Mouse (Mus musculus) embryonic facial prominence, embryonic 15.5 days (tissue): ENCODE results near the gene Cwc25. TPM values are rescaled to one million over a fixed set of nuclear protein-coding genes. Genes with fewer than 3 reads are reported as not detected.
A peak's percentile ranks its signal among the peaks of the same experiment; 100 is the strongest.

Experiments
- ATAC-seq: fragments of 200-750 bp; cut with Nextera tagmentation; 2 replicates; pipeline ENCODE4 v1.8.0; 2017; ENCODE audit warnings: low read depth, moderate TSS enrichment; ENCODE audit not compliant: insufficient number of reproducible peaks, low FRiP score, low TSS enrichment
- H3K27ac ChIP-seq: fragments of 300-500 bp; sonication (generic); replicated peaks from 2 replicates; pipeline ENCODE4 v1.5.1; 2015; ENCODE audit warnings: mild to moderate bottlenecking, inconsistent platforms
- H3K27me3 ChIP-seq: fragments of 300-500 bp; sonication (generic); 2 replicates; pipeline ENCODE4 v1.6.1; 2015; ENCODE audit warnings: inconsistent platforms
- H3K36me3 ChIP-seq: fragments of 300-500 bp; sonication (generic); 2 replicates; pipeline ENCODE4 v1.6.1; 2015; ENCODE audit warnings: mild to moderate bottlenecking, inconsistent platforms
- H3K4me1 ChIP-seq: fragments of 300-500 bp; sonication (generic); 2 replicates; pipeline ENCODE4 v1.6.1; 2015; ENCODE audit warnings: inconsistent platforms
- H3K4me2 ChIP-seq: fragments of 300-500 bp; sonication (generic); replicated peaks from 2 replicates; pipeline ENCODE4 v1.6.1; 2015; ENCODE audit warnings: mild to moderate bottlenecking, inconsistent platforms
- H3K4me3 ChIP-seq: fragments of 300-500 bp; sonication (generic); replicated peaks from 2 replicates; pipeline ENCODE4 v1.5.1; 2015; ENCODE audit warnings: mild to moderate bottlenecking, inconsistent platforms
- H3K9ac ChIP-seq: fragments of 300-500 bp; sonication (generic); 2 replicates; pipeline ENCODE4 v1.6.1; 2015; ENCODE audit warnings: inconsistent platforms
- H3K9me3 ChIP-seq: fragments of 300-500 bp; sonication (generic); replicated peaks from 2 replicates; pipeline ENCODE4 v1.6.1; 2016; ENCODE audit warnings: inconsistent platforms
- WGBS: fragments of 180-500 bp; shearing (Covaris S2); methylation state at CpG from one replicate; pipeline ENCODE4 v1.1.7; 2015; 5-methylcytosine and 5-hydroxymethylcytosine counted together
- polyA plus RNA-seq: library from polyadenylated mRNA; unstranded; fragments of >200 nt; fragmentation: Nextera tagmentation; extraction: Ambion mirVana; gene quantifications from 2 replicates; pipeline ENCODE4 v1.2.1, GENCODE M21; 2015

Cwc25 gene
- polyA plus RNA-seq, result 18.0 and 20.7 TPM in 2 replicates

DNA sequence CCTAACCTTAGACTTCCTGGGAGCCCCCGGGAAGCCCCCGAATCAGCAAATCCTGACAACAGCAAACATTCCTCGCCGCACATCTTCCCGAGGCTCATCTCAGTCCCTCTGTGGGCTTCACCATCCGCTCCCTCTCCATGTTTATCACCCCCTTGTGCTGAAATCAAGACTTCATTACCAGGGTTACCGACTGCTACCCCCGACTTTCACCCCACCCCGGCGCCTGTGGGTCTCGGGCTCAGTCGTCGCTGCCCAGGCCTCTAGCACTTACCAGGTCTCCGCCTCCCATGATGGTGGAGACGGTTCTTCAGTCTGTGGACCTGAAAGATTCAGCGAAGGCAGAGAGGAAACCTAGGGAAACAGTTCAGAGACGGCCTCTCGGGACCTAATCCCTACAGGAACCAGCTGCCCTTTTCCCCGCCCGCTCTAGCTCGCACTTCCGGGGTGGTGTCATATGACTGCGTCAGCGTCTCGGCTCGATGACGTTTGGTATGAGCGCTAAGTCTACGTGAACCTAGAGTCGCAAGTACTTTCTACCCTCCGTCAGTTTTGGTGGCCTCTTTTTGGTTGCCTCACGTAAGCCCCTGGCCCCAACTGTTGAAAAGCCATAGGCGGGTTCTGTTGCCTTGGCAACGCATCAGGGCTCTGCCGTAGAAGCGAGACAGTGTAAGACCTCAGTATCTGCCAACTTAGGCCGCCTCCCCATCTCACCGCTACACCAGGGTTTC lies at the start of gene Cwc25:
TSS of gene Cwc25 (minus strand) at position 403 of the 728 bp plus-strand sequence.
- Histone ChIP-seq H3K27me3 (no peaks in the 10 kb centered on the region), H3K9ac (peak within 1 kb of the TSS; percentile 83), H3K27ac (peak within 1 kb of the TSS; percentile 95), H3K4me2 (peak within 1 kb of the TSS; percentile 68), H3K9me3 (no peaks in the 10 kb centered on the region), H3K36me3 (peaks cover 23% of the 10 kb centered on the region), H3K4me3 (peak within 1 kb of the TSS; percentile 77), H3K4me1 (peaks cover 20% of the 10 kb centered on the region)
- ATAC-seq, result peak; percentile 90
- under 1% methylated on average over 38 of the region's 38 CpGs for WGBS

DNA sequence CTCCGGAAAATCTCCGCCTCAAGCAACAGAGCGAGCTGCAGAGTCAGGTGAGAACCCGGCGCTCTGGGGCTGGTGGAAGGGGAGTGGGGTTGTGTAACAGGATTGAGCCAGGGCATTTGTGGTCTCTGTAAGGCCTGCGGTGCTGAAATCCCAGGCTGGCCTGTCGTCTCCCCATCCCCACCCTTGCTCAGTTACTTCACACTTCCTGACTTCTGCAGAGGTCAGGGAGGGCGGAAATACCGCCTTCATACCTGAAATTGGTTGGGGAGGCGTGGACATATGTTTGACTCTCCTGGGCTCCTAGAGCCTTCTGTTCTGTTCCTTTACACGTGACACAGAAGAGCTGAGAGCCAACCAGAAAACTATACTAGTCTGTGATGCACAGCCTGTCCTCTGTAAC lies 49.4 kb upstream of the Cwc25 start:
- WGBS, result 55% methylated on average over 11 of the region's 11 CpGs
- no peak for ATAC-seq
- no peaks in the 10 kb centered on the region for H3K9me3 ChIP-seq
- H3K27ac ChIP-seq, result peak overlapping the region; percentile 39; the same call in 1 of the 2 replicates
- peaks cover 74% of the 10 kb centered on the region for H3K4me1 ChIP-seq
- H3K9ac ChIP-seq, result no peak overlapping the region
- H3K36me3 ChIP-seq, result peaks cover 25% of the 10 kb centered on the region
- peak overlapping the region; percentile 0; the same call in 1 of the 2 replicates for H3K4me2 ChIP-seq
- H3K27me3 ChIP-seq, result no peaks in the 10 kb centered on the region
- H3K4me3 ChIP-seq, result no peak overlapping the region

DNA sequence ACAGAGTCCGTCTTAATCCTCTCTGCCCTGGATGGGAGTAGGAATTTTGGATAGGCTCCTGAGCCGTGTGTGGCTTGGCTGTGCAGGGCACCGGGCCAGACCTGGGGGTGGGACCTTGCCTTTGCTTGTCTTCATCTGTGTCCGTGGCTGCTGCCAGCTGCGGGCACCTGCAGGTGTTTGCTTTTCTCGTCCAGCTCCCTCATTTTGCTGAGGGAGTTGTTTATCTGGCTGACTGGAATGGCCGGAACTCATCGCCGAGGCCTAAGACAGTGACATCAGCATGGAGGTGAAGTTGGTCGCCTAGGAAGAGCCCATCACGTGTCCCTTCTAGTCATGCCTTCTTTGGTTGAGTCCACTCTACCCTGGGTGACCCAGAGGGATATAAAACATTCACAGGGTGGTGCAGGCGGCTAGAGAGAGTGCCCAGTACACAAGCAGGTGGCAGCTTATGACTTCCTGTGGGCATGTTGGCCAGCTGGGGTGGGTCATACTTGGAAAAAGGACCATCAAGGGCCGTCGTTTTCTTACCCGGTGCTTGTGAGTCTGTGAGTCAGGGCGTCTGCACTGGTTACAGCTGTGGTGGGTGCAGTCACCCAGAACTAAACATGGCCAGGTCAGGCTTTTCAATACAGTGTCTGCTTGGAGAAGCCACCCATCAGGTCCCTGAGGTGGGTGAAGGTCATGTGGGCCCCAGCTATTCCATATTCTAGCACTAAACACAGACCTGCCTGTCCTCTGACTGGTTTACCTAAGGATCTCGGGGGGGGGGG lies 47.6 kb upstream of the Cwc25 start:
- H3K4me3 ChIP-seq, result no peak overlapping the region
- H3K4me1 ChIP-seq, result peaks cover 92% of the 10 kb centered on the region
- WGBS, result 74% methylated on average over 17 of the region's 17 CpGs
- no peaks in the 10 kb centered on the region for H3K27me3 ChIP-seq
- peaks cover 18% of the 10 kb centered on the region for H3K36me3 ChIP-seq
- no peak overlapping the region for H3K4me2 ChIP-seq
- H3K27ac ChIP-seq, result 0 out of 2 replicates have a peak overlapping the region, but pooled peaks have one; percentile 18
- H3K9ac ChIP-seq, result no peak overlapping the region
- no peak for ATAC-seq
- no peaks in the 10 kb centered on the region for H3K9me3 ChIP-seq

DNA sequence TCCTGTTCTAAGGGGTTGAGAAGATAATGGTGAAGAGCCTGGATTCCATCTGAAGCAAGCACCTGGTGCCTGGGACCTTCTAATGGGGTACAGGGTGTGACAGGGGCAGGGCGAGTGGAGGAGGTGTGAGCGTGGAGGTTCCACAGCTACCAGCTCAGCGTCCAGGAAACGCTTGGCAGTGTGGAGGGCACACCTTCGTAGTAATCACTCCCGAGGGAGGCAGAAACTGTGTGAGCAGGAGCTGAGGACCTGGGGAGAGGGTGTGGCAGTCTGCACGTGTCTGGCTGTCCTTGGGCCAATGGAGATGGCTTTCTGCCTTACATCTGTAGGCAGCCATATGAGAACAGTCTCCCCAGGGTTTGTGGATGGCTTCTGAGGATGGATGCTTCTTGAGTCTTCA lies 46.7 kb upstream of the Cwc25 start:
- no peaks in the 10 kb centered on the region for H3K9me3 ChIP-seq
- no peak overlapping the region for H3K27ac ChIP-seq
- H3K4me1 ChIP-seq, result peaks cover 92% of the 10 kb centered on the region
- H3K27me3 ChIP-seq, result no peaks in the 10 kb centered on the region
- ATAC-seq, result no peak
- no peak overlapping the region for H3K4me2 ChIP-seq
- no peak overlapping the region for H3K9ac ChIP-seq
- H3K36me3 ChIP-seq, result peaks cover 25% of the 10 kb centered on the region
- 44% methylated on average over 7 of the region's 7 CpGs for WGBS
- no peak overlapping the region for H3K4me3 ChIP-seq

DNA sequence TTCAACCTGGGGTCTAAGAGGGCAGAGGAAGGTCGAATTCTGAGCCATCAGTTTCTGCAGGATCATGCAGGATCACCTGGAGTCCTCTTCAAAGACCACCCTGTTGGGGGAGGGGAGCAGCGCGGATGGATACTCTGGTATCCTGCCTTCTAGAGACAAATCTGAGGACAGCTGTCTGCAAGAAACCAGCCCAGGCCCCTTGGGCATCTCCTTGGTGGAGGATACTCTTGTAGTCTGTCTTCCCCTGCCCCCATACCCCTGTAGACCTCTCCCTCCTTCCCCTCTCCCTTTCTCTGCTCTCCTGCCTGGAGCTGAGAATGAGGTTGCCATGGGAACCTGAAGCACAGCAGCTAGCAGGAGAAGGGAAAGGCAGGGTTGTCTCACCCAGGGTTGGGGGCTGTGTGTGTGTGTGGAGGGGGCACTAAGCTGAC lies 46.1 kb upstream of the Cwc25 start:
- Histone ChIP-seq H3K4me1 (peaks cover 92% of the 10 kb centered on the region), H3K9ac (no peak overlapping the region), H3K27ac (no peak overlapping the region), H3K4me2 (no peak overlapping the region), H3K27me3 (no peaks in the 10 kb centered on the region), H3K4me3 (no peak overlapping the region), H3K9me3 (no peaks in the 10 kb centered on the region), H3K36me3 (peaks cover 27% of the 10 kb centered on the region)
- 40% methylated on average over 3 of the region's 3 CpGs for WGBS
- no peak for ATAC-seq

DNA sequence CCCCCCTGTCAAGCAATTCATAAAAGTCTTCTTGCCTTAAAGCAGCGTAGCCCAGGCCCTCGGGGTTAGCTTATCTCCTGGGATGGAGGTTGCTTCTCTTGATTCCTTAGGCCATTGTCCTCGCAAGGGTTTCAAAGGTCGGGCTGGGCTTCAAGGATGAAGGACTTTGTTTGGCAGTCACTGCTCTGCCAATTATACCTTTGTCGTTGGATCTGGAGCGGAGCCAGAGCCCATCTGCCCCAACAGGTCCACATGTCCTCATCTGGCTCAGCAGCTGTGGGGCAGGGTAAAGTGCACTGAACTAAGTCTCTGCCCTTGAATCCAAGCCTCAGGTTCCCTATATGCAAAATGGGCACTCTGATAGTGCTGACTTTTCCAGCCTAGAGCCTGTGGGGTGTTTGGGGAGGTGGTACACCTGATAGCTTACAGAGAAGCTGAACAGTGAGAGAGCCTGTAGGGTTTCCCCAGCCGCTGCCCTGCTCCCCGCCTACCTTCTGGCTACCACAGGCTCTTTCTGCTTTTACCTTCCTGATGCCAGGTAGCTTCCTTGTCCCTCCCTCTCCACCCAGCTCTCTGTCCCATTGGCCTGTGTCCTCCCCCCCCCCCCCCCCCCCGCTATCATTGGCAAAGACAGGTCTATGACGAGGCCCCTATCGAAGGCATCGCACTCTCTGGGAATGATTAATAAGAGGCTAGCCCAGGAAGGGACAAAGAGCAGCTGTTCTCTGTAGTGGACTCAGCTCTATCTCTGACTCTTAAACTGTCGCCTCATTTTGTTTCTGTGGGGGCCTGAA lies 45.4 kb upstream of the Cwc25 start:
- H3K27me3 ChIP-seq, result no peaks in the 10 kb centered on the region
- no peak overlapping the region for H3K27ac ChIP-seq
- H3K9me3 ChIP-seq, result no peaks in the 10 kb centered on the region
- H3K36me3 ChIP-seq, result peaks cover 30% of the 10 kb centered on the region
- ATAC-seq, result no peak
- no peak overlapping the region for H3K4me3 ChIP-seq
- H3K4me1 ChIP-seq, result peaks cover 90% of the 10 kb centered on the region
- no peak overlapping the region for H3K9ac ChIP-seq
- no peak overlapping the region for H3K4me2 ChIP-seq
- WGBS, result 34% methylated on average over 13 of the region's 13 CpGs

DNA sequence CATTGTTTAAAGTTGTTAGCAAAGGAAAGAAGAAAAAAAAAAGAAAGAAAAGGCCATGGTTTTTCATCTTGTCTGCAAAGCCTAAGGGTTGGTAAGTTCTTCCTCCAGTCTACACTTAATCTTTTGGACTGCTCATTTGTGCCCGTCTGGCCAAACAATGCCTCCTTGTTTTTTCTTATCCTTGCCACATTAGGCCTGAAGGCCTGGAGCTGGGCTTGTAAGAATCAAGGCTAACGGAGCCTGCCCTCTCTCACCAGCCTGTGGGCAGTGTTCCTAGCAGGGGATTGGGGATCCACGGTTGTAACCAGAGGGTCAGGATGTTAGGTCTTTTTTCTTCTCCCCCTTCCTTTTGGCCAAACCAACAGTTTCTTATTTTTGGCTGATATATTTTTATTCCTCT lies 44.6 kb upstream of the Cwc25 start:
- no peak overlapping the region for H3K4me3 ChIP-seq
- no peaks in the 10 kb centered on the region for H3K9me3 ChIP-seq
- H3K4me2 ChIP-seq, result no peak overlapping the region
- H3K27me3 ChIP-seq, result no peaks in the 10 kb centered on the region
- WGBS, result 39% methylated on average over 3 of the region's 3 CpGs
- H3K27ac ChIP-seq, result no peak overlapping the region
- ATAC-seq, result no peak
- H3K36me3 ChIP-seq, result peaks cover 22% of the 10 kb centered on the region
- peaks cover 90% of the 10 kb centered on the region for H3K4me1 ChIP-seq
- H3K9ac ChIP-seq, result no peak overlapping the region

DNA sequence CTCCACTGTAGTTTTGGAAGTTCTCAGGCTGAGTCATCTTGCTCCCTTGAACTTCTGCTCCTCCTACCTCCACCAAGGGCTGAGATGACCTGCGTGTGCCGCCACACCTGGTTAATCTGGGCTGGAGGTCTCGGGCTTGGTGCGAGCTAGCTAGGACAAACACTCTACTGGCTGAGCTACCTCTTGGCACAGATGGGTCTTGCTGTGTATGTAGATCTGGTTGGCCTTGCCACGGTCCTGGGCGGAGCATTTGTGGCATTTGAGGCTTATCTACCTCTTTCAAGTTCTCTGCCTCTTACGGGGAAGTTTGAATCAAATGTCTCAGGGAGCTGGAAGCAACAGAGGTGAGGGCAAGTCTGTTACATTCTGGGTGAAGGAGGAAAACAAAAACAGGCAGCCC lies 44.0 kb upstream of the Cwc25 start:
- H3K27ac ChIP-seq, result no peak overlapping the region
- ATAC-seq, result no peak
- H3K4me2 ChIP-seq, result no peak overlapping the region
- 64% methylated on average over 7 of the region's 7 CpGs for WGBS
- H3K36me3 ChIP-seq, result peaks cover 19% of the 10 kb centered on the region
- H3K9ac ChIP-seq, result no peak overlapping the region
- no peaks in the 10 kb centered on the region for H3K27me3 ChIP-seq
- no peaks in the 10 kb centered on the region for H3K9me3 ChIP-seq
- no peak overlapping the region for H3K4me3 ChIP-seq
- peaks cover 90% of the 10 kb centered on the region for H3K4me1 ChIP-seq

DNA sequence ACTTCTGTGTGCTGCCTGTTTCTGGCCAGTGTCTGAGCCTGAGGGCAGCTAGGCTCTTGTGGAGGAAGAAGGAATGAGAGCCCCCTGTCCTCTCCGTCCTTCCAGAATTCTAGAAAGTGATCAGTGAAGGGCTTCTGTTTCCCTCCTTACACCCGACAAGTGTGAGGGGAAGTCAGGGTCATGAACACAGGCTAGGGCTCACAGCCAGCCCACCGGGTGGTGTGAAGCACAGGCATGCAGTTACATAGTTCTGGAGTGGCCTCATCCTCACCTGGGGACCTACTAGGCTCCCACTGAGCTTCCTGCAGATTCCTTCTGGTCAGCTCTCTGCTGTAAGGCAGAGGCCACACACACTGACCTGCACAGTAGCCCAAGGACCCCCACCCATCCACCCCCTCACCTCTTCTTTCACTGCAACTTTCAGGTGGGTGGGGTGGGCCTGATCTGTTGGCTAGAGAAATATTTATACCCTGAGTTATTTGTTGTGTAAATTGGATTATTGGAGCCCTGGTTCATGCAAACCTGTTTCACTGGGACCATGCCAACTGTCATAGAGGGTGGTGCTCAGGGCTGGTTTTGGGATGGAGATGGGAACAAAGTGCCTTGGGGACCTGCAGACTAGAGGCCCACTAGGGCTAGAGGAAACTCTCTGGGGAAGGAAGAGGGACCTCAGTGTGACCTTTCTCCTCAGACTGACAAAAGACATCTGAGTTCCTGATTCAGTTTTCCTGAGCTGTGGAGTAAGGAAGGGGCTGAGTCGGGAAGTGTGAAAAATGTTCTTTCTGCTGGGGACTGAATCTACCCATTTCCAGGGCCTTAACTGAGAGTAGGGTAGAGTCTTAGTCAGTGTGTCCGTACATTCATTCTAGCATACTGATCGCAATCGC lies 43.1 kb upstream of the Cwc25 start:
- H3K4me1 ChIP-seq, result peaks cover 95% of the 10 kb centered on the region
- WGBS, result 58% methylated on average over 7 of the region's 7 CpGs
- H3K4me3 ChIP-seq, result no peak overlapping the region
- 0 out of 2 replicates have a peak overlapping the region, but pooled peaks have one; percentile 18 for H3K27ac ChIP-seq
- no peak overlapping the region for H3K9ac ChIP-seq
- no peak overlapping the region for H3K4me2 ChIP-seq
- no peak for ATAC-seq
- no peaks in the 10 kb centered on the region for H3K9me3 ChIP-seq
- H3K27me3 ChIP-seq, result no peaks in the 10 kb centered on the region
- H3K36me3 ChIP-seq, result peaks cover 19% of the 10 kb centered on the region

DNA sequence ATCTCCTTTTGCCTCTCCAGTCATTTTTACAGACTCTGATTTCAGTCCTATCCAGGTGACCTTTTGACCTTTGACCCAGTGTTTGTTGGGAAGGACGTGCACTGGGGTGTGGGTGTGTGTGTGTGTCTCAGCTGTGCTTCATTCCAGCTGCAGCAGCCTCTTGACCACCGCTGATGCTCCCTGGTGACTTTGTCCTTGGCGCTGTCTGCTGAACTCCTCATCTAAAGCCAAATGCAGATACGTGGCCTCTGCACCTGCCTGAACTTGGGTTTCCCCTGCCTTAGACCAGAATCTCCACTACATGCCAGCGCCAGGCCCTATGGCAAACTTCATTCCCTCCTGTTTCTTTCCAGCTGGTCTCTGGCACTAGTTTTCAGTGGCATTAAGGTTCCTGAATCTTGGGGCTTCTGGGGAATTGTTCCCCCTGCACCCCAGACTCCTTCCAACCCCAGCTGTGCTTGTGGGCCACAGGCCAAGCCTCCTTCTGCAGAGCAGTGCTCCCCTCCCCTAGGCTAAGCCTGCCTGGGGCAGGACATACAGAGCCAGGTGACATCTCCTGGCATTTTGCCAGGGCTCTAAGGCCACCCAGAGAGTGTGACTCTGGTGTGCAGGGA lies 42.4 kb upstream of the Cwc25 start:
- WGBS, result 29% methylated on average over 5 of the region's 5 CpGs
- no peak for ATAC-seq
- Histone ChIP-seq H3K4me3 (no peak overlapping the region), H3K27ac (peak overlapping the region; percentile 5), H3K9ac (no peak overlapping the region), H3K27me3 (no peaks in the 10 kb centered on the region), H3K4me1 (peaks cover 97% of the 10 kb centered on the region), H3K4me2 (no peak overlapping the region), H3K9me3 (no peaks in the 10 kb centered on the region), H3K36me3 (peaks cover 19% of the 10 kb centered on the region)
